Mouse (Mus musculus) myocyte (in vitro differentiated cells): ENCODE measurements around the gene Tor3a. TPM values are rescaled to one million over a fixed set of nuclear protein-coding genes. Genes with fewer than 3 reads are reported as not detected.

Experiments used
- H3K27me3 ChIP-seq: one replicate; pipeline ENCODE4 v1.6.1; 2011; ENCODE audit not compliant: control insufficient read depth, insufficient read depth, insufficient read length
- H3K36me3 ChIP-seq: one replicate; pipeline ENCODE4 v1.6.1; 2011; ENCODE audit not compliant: control insufficient read depth, insufficient read depth
- H3K4me2 ChIP-seq: one replicate; pipeline ENCODE4 v1.6.1; 2011; ENCODE audit warnings: low read depth, control low read depth
- H3K4me3 ChIP-seq: one replicate; pipeline ENCODE4 v1.5.1; 2011; ENCODE audit warnings: mild to moderate bottlenecking, control low read depth, moderate library complexity
- H3K79me2 ChIP-seq: one replicate; pipeline ENCODE4 v1.6.1; 2011; ENCODE audit not compliant: control insufficient read depth, insufficient read depth
- H3ac ChIP-seq: one replicate; pipeline ENCODE4 v1.6.1; 2011; ENCODE audit not compliant: control insufficient read depth, insufficient read length
- CEBPB ChIP-seq: IDR thresholded peaks from 2 replicates; pipeline ENCODE4 v1.6.1; 2011; ENCODE audit warnings: mild to moderate bottlenecking, moderate library complexity; ENCODE audit not compliant: poor library complexity, insufficient read depth, severe bottlenecking
- E2F4 ChIP-seq: IDR thresholded peaks from one replicate; pipeline ENCODE4 v1.6.1; 2011; ENCODE audit warnings: mild to moderate bottlenecking, control low read depth, moderate library complexity; ENCODE audit not compliant: insufficient read depth
- MAX ChIP-seq: IDR thresholded peaks from one replicate; pipeline ENCODE4 v1.6.1; 2011; ENCODE audit warnings: low read depth, mild to moderate bottlenecking, control low read depth
- MYOD1 ChIP-seq, 3 experiments: IDR thresholded peaks; one replicate each; pipeline ENCODE4 v1.6.1; 2011; ENCODE audit warnings: control low read depth in 2 of 3, low read depth in 2 of 3, mild to moderate bottlenecking in 2 of 3, moderate library complexity in 1 of 3; ENCODE audit not compliant: insufficient read length in 2 of 3, control insufficient read depth in 1 of 3
- MYOG ChIP-seq, 3 experiments: IDR thresholded peaks; one replicate each; pipeline ENCODE4 v1.6.1; 2011; ENCODE audit warnings: control low read depth in 2 of 3, low read depth in 2 of 3, mild to moderate bottlenecking in 2 of 3; ENCODE audit not compliant: insufficient read length in 2 of 3, control insufficient read depth in 1 of 3, insufficient read depth in 1 of 3
- POLR2A ChIP-seq: IDR thresholded peaks from one replicate; pipeline ENCODE4 v1.6.1; 2011; ENCODE audit warnings: low read depth, mild to moderate bottlenecking, control low read depth, moderate library complexity; ENCODE audit not compliant: insufficient read length
- POLR2AphosphoS2 ChIP-seq: IDR thresholded peaks from one replicate; pipeline ENCODE4 v1.6.1; 2011; ENCODE audit warnings: low read depth, control low read depth; ENCODE audit not compliant: insufficient read length
- REST ChIP-seq: IDR thresholded peaks from one replicate; pipeline ENCODE4 v1.6.1; 2011; ENCODE audit warnings: mild to moderate bottlenecking, control low read depth, moderate library complexity; ENCODE audit not compliant: insufficient read depth, insufficient read length
- SRF ChIP-seq: IDR thresholded peaks from one replicate; pipeline ENCODE4 v1.6.1; 2011; ENCODE audit warnings: low read depth; ENCODE audit not compliant: control insufficient read depth, insufficient read length
- TCF12 ChIP-seq: IDR thresholded peaks from one replicate; pipeline ENCODE4 v1.6.1; 2011; ENCODE audit warnings: mild to moderate bottlenecking, control low read depth; ENCODE audit not compliant: poor library complexity, insufficient read depth, severe bottlenecking
- TCF3 ChIP-seq: IDR thresholded peaks from one replicate; pipeline ENCODE4 v1.6.1; 2011; ENCODE audit warnings: low read depth, control low read depth; ENCODE audit not compliant: insufficient read length
- USF1 ChIP-seq: IDR thresholded peaks from one replicate; pipeline ENCODE4 v1.6.1; 2011; ENCODE audit warnings: low read depth, mild to moderate bottlenecking, control low read depth, moderate library complexity
- polyA plus RNA-seq: library from polyadenylated mRNA; unstranded; fragments of >200 nt; fragmentation: generic; extraction: Trizol; gene quantifications from one replicate; pipeline ENCODE4 v1.2.1, GENCODE M21; 2012; ENCODE audit warnings: missing spikeins

The Tor3a gene
- polyA plus RNA-seq, 1 experiment, result 45.9 TPM

DNA sequence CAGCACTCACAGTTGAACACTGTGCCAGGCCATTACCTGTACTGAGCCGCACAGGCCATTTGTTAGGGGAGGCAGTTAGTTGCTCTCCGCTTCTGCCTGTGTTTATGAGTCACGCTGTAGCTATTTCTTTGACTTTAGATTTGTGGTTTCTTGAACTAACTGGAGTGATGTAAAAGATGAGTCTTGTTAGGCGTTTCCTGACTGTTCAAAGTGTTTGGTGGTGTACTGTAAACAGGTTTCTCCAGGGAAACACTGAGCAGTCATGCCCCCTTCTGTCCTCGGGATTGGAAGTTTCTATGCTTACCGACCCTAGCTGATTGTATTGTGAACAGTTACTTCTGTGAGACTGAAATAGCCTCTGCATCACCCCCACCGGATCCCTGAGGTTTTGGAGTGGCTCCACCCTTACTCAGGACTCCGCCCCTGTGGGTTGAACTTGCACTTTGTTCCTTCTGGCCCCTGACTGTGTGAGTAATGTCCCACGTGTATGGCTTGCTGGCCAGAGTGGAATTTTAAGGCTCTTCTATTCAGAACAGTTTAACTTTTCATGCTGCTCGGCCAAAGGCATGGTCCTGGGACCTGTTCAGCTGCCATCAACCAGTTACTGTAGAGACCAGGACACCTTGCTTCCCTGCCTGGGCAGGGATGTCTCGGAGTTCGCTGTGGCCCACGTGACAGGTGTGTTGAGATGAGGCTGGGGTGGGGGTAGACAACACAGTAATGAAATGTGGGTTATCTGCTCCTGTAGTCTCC is 58.6 kb downstream of the Tor3a start:
- peak overlapping the region; percentile 36 for H3K4me3 ChIP-seq
- no peak overlapping the region for H3ac ChIP-seq
- H3K27me3 ChIP-seq, result no peaks in the 10 kb centered on the region
- peaks cover 66% of the 10 kb centered on the region for H3K79me2 ChIP-seq
- TF ChIP-seq MAX, result no peak
- TF ChIP-seq POLR2A, result peak; percentile 38
- TF ChIP-seq POLR2AphosphoS2, result peak; percentile 11
- no peak for TF ChIP-seq E2F4
- TF ChIP-seq SRF, result no peak
- no peak for TF ChIP-seq REST
- no peak for TF ChIP-seq TCF3
- TF ChIP-seq MYOG (IDR thresholded peaks at IDR 0.05; ENCODE audit: control insufficient read depth in 1 of 3, insufficient read depth in 1 of 3, insufficient read length in 2 of 3, low read depth in 2 of 3), result peak in 1 of 3 experiments; percentile 18
- TF ChIP-seq MYOD1 (IDR thresholded peaks at IDR 0.05; ENCODE audit: control insufficient read depth in 1 of 3, insufficient read length in 2 of 3, low read depth in 2 of 3), result peak in 2 of 3 experiments; percentile 20 to 26
- TF ChIP-seq CEBPB, result no peak
- peak; percentile 11 for TF ChIP-seq USF1
- peak overlapping the region; percentile 94 for H3K4me2 ChIP-seq
- no peaks in the 10 kb centered on the region for H3K36me3 ChIP-seq

DNA sequence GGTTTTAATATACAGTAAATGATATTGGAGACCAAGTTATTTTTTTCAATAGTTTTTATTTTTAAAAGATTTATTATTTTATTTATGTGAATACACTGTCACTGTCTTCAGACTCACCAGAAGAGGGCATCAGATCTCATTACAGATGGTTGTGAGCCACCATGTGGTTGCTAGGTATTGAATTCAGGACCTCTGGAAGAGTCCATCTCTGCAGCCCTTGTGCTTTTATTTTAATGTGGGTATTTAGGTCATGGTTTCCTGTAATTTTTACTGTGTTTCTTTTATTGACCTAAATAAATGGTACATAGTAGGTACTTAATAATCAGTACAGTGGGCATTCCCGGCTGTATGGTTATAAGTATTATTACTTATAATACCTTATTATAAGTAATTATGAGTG is 59.4 kb downstream of the Tor3a start:
- Histone ChIP-seq H3ac (no peak overlapping the region), H3K4me3 (peak overlapping the region; percentile 36), H3K79me2 (peaks cover 68% of the 10 kb centered on the region), H3K27me3 (no peaks in the 10 kb centered on the region), H3K36me3 (no peaks in the 10 kb centered on the region), H3K4me2 (peak overlapping the region; percentile 94)
- no peak for TF ChIP-seq POLR2A
- no peak for TF ChIP-seq TCF3
- no peak for TF ChIP-seq E2F4
- no peak for TF ChIP-seq TCF12
- no peak for TF ChIP-seq SRF
- TF ChIP-seq MYOG (IDR thresholded peaks at IDR 0.05; ENCODE audit: control insufficient read depth in 1 of 3, insufficient read depth in 1 of 3, insufficient read length in 2 of 3, low read depth in 2 of 3), result no peak
- no peak for TF ChIP-seq MAX
- no peak for TF ChIP-seq CEBPB
- TF ChIP-seq POLR2AphosphoS2, result no peak
- no peak for TF ChIP-seq USF1
- TF ChIP-seq MYOD1 (IDR thresholded peaks at IDR 0.05; ENCODE audit: control insufficient read depth in 1 of 3, insufficient read length in 2 of 3, low read depth in 2 of 3), result no peak
- no peak for TF ChIP-seq REST

GRCm38 (mm10) chr1:156613855-156614530 is 60.2 kb downstream of the Tor3a start:
- H3K36me3 ChIP-seq, result no peaks in the 10 kb centered on the region
- no peak overlapping the region for H3K4me3 ChIP-seq
- H3K4me2 ChIP-seq, result peak overlapping the region; percentile 94
- H3ac ChIP-seq, result no peak overlapping the region
- peaks cover 65% of the 10 kb centered on the region for H3K79me2 ChIP-seq
- no peak for TF ChIP-seq POLR2A
- no peak for TF ChIP-seq E2F4
- TF ChIP-seq SRF, result no peak
- no peaks in the 10 kb centered on the region for H3K27me3 ChIP-seq

- Histone ChIP-seq H3ac (no peak overlapping the region), H3K27me3 (no peaks in the 10 kb centered on the region), H3K79me2 (peaks cover 64% of the 10 kb centered on the region), H3K4me3 (no peak overlapping the region), H3K4me2 (no peak overlapping the region), H3K36me3 (no peaks in the 10 kb centered on the region)
- TF ChIP-seq USF1, result no peak
- TF ChIP-seq CEBPB, result no peak
- TF ChIP-seq MYOG (IDR thresholded peaks at IDR 0.05; ENCODE audit: control insufficient read depth in 1 of 3, insufficient read depth in 1 of 3, insufficient read length in 2 of 3, low read depth in 2 of 3), result no peak
- no peak for TF ChIP-seq REST
- TF ChIP-seq MYOD1 (IDR thresholded peaks at IDR 0.05; ENCODE audit: control insufficient read depth in 1 of 3, insufficient read length in 2 of 3, low read depth in 2 of 3), result no peak
- no peak for TF ChIP-seq POLR2AphosphoS2
- no peak for TF ChIP-seq TCF12
- no peak for TF ChIP-seq POLR2A
- TF ChIP-seq TCF3, result no peak
- no peak for TF ChIP-seq E2F4
- TF ChIP-seq MAX, result no peak
Measured at GRCm38 (mm10) chr1:156610257-156610656, 63.9 kb downstream of the Tor3a start.
